Mouse (Mus musculus): ENCODE data around the gene Guk1. TPM values are rescaled to one million over a fixed set of nuclear protein-coding genes. Genes with fewer than 3 reads are reported as not detected.

The Guk1 gene
- polyA plus RNA-seq, 1 experiment from 2014 or later = 114 TPM

GRCm38 (mm10) chr11:59135051-59135820, 56.8 kb downstream of the Guk1 start:
- H3K4me3 ChIP-seq (ENCODE audit: low read depth, low read length) = peak overlapping the region; percentile 25
- H3K4me2 ChIP-seq (ENCODE audit: low read depth, low read length) = peak overlapping the region; percentile 46
- no peak overlapping the region for H3K9ac ChIP-seq (ENCODE audit: low read depth, low read length)
- no peaks in the 10 kb centered on the region for H3K4me1 ChIP-seq (ENCODE audit: control insufficient read depth, insufficient read depth, low read length)
- DNase-seq (ENCODE audit: low spot score) = no peak
- 7% methylated on average over 46 of the region's 55 CpGs for WGBS
- H3K27me3 ChIP-seq (replicated peaks; ENCODE audit: control insufficient read depth, insufficient read depth, low read length) = peaks cover 57% of the 10 kb centered on the region
- H3K27ac ChIP-seq (replicated peaks; ENCODE audit: low read depth, low read length) = no peak overlapping the region
- no peak for ATAC-seq (ENCODE audit: low read depth)
- no peaks in the 10 kb centered on the region for H3K36me3 ChIP-seq (ENCODE audit: control insufficient read depth, insufficient read depth, low read length)
- no peaks in the 10 kb centered on the region for H3K9me3 ChIP-seq (ENCODE audit: control insufficient read depth, low read length)

GRCm38 (mm10) chr11:59134373-59134997, 57.5 kb downstream of the Guk1 start:
- no peaks in the 10 kb centered on the region for H3K4me1 ChIP-seq (ENCODE audit: control insufficient read depth, insufficient read depth, low read length)
- 0 out of 2 replicates have a peak overlapping the region, but pooled peaks have one; percentile 23 for H3K4me2 ChIP-seq (ENCODE audit: low read depth, low read length)
- no peak for DNase-seq (ENCODE audit: low spot score)
- no peak overlapping the region for H3K9ac ChIP-seq (ENCODE audit: low read depth, low read length)
- peaks cover 57% of the 10 kb centered on the region for H3K27me3 ChIP-seq (replicated peaks; ENCODE audit: control insufficient read depth, insufficient read depth, low read length)
- WGBS = 3% methylated on average over 33 of the region's 35 CpGs
- H3K36me3 ChIP-seq (ENCODE audit: control insufficient read depth, insufficient read depth, low read length) = no peaks in the 10 kb centered on the region
- no peak overlapping the region for H3K27ac ChIP-seq (replicated peaks; ENCODE audit: low read depth, low read length)
- no peaks in the 10 kb centered on the region for H3K9me3 ChIP-seq (ENCODE audit: control insufficient read depth, low read length)
- H3K4me3 ChIP-seq (ENCODE audit: low read depth, low read length) = 0 out of 2 replicates have a peak overlapping the region, but pooled peaks have one; percentile 11
- ATAC-seq (ENCODE audit: low read depth) = no peak

Other genes with a start within 250 kb of the Guk1 start
- gene Hist3h2ba, start 243.3 kb downstream of the Guk1 start, polyA plus RNA-seq (2014; fragmentation: Nextera tagmentation; extraction: Ambion mirVana) = 14.9 and 20.8 TPM in 2 replicates
- 27.6 and 29.7 TPM in 2 replicates for gene Hist3h2a, start 237.5 kb downstream of the Guk1 start, polyA plus RNA-seq (2014; fragmentation: Nextera tagmentation; extraction: Ambion mirVana)
- 0.41 and 0.51 TPM in 2 replicates for gene Trim17, start 237.5 kb downstream of the Guk1 start, polyA plus RNA-seq (2014; fragmentation: Nextera tagmentation; extraction: Ambion mirVana)
- gene Trim11, start 214.1 kb downstream of the Guk1 start, polyA plus RNA-seq (2014; fragmentation: Nextera tagmentation; extraction: Ambion mirVana) = 19.2 and 23.0 TPM in 2 replicates
- 7.9 and 9.2 TPM in 2 replicates for gene Obscn, start 55.8 kb downstream of the Guk1 start, polyA plus RNA-seq (2014; fragmentation: Nextera tagmentation; extraction: Ambion mirVana)
- 2.5 and 3.1 TPM in 2 replicates for gene Iba57, start 28.5 kb downstream of the Guk1 start, polyA plus RNA-seq (2014; fragmentation: Nextera tagmentation; extraction: Ambion mirVana)
- 0.29 and 0.60 TPM in 2 replicates for gene Gjc2, start 9.0 kb downstream of the Guk1 start, polyA plus RNA-seq (2014; fragmentation: Nextera tagmentation; extraction: Ambion mirVana)
- gene Mrpl55, start 10.3 kb upstream of the Guk1 start, polyA plus RNA-seq (2014; fragmentation: Nextera tagmentation; extraction: Ambion mirVana) = 81.9 and 89.3 TPM in 2 replicates
- gene 2310033P09Rik, start 16.1 kb upstream of the Guk1 start, polyA plus RNA-seq (2014; fragmentation: Nextera tagmentation; extraction: Ambion mirVana) = 23.9 and 27.0 TPM in 2 replicates
- 665 and 687 TPM in 2 replicates for gene Arf1, start 36.1 kb upstream of the Guk1 start, polyA plus RNA-seq (2014; fragmentation: Nextera tagmentation; extraction: Ambion mirVana)
- gene Wnt3a, start 98.5 kb upstream of the Guk1 start, polyA plus RNA-seq (2014; fragmentation: Nextera tagmentation; extraction: Ambion mirVana) = 0.77 and 0.78 TPM in 2 replicates
- gene Wnt9a, start 114.7 kb upstream of the Guk1 start, polyA plus RNA-seq (2014; fragmentation: Nextera tagmentation; extraction: Ambion mirVana) = 4.8 and 5.8 TPM in 2 replicates
- not detected in 2 replicates for gene Prss38, start 183.4 kb upstream of the Guk1 start, polyA plus RNA-seq (2014; fragmentation: Nextera tagmentation; extraction: Ambion mirVana)

Measured in embryonic facial prominence, embryonic 14.5 days (tissue).